ENCODE assay signal across 22 mouse cellular contexts in genomic region chr10:87432306-87432705, GRCm38 (mm10).
DNase-seq lines count a peak whose midpoint lies in the region; ATAC-seq lines count a peak whose summit lies in the region.
"Had no signal": no experiment of that assay in that cellular context is flagged by ENCODE, and none has a peak within 500 bp of the region (broad histone marks: within the 10 kb centered on the region; RNA-seq: fewer than 3 reads in every experiment).

No protein-coding gene starts in this region.

- no peak overlapping the region for H3K4me3 ChIP-seq in forebrain, embryonic 13.5 days
- H3K4me3 ChIP-seq in forebrain, embryonic 15.5 days = no peak overlapping the region
- H3K4me3 ChIP-seq: embryonic facial prominence, embryonic 10.5 days; embryonic facial prominence, embryonic 12.5 days had no signal

- no peaks in the 10 kb centered on the region for H3K9me3 ChIP-seq in forebrain, embryonic 13.5 days (replicated peaks)
- H3K9me3 ChIP-seq in forebrain, embryonic 15.5 days = no peaks in the 10 kb centered on the region
- H3K9me3 ChIP-seq: embryonic facial prominence, embryonic 10.5 days; embryonic facial prominence, embryonic 12.5 days had no signal

- H3K9ac ChIP-seq in forebrain, embryonic 13.5 days = no peak overlapping the region
- H3K9ac ChIP-seq in forebrain, embryonic 15.5 days (replicated peaks) = no peak overlapping the region
- H3K9ac ChIP-seq: embryonic facial prominence, embryonic 12.5 days had no signal

- H3K4me2 ChIP-seq in forebrain, embryonic 13.5 days = no peak overlapping the region
- no peak overlapping the region for H3K4me2 ChIP-seq in forebrain, embryonic 15.5 days (replicated peaks)
- H3K4me2 ChIP-seq: embryonic facial prominence, embryonic 12.5 days had no signal

- no peaks in the 10 kb centered on the region for H3K27me3 ChIP-seq in forebrain, embryonic 13.5 days
- H3K27me3 ChIP-seq in forebrain, embryonic 15.5 days = no peaks in the 10 kb centered on the region
- H3K27me3 ChIP-seq: CH12.LX; embryonic facial prominence, embryonic 12.5 days had no signal

- peaks cover 18% of the 10 kb centered on the region for H3K4me1 ChIP-seq in forebrain, embryonic 13.5 days
- H3K4me1 ChIP-seq in forebrain, embryonic 15.5 days = peaks cover 7% of the 10 kb centered on the region; the same call in 1 of the 2 replicates
- H3K4me1 ChIP-seq: embryonic facial prominence, embryonic 10.5 days; embryonic facial prominence, embryonic 12.5 days had no signal

- WGBS in forebrain, embryonic 13.5 days = 27% methylated on average over 4 of the region's 4 CpGs
- WGBS in forebrain, embryonic 15.5 days = 15% methylated on average over 4 of the region's 4 CpGs

- peak; percentile 69 for DNase-seq in Muller cell, postnatal 12 days (ENCODE audit: inconsistent ontology term)
- DNase-seq in retina, embryonic 14.5 days (ENCODE audit: low spot score) = peak; percentile 40
- no peak for DNase-seq in lung, postnatal 4 days
- no peak for DNase-seq in MN1 (ENCODE audit: low spot score)
- DNase-seq: adrenal gland, adult 2 months; adrenal gland, postnatal 10 days; adrenal gland, postnatal 25 days; B cell, adult 2 months; cerebellum, adult 11-12 months; cerebellum, adult 2 months; cerebellum, adult 9-10 months; cerebellum, postnatal 10 days; cerebellum, postnatal 25 days had no signal

- H3K36me3 ChIP-seq in forebrain, embryonic 13.5 days (ENCODE audit: poor library complexity, severe bottlenecking) = no peaks in the 10 kb centered on the region
- H3K36me3 ChIP-seq in forebrain, embryonic 15.5 days = no peaks in the 10 kb centered on the region
- H3K36me3 ChIP-seq: embryonic facial prominence, embryonic 10.5 days; embryonic facial prominence, embryonic 12.5 days; G1E had no signal

- ATAC-seq in forebrain, embryonic 13.5 days = peak; percentile 43; the same call in 1 of the 2 replicates
- no peak for ATAC-seq in forebrain, embryonic 15.5 days (replicated peaks)
- ATAC-seq: CD4-positive, CD25-positive, alpha-beta regulatory T cell, adult 4 months; forebrain, embryonic 16.5 days; Patski had no signal

- H3K27ac ChIP-seq in forebrain, embryonic 13.5 days = no peak overlapping the region
- H3K27ac ChIP-seq in forebrain, embryonic 15.5 days (replicated peaks) = no peak overlapping the region; the same call in 1 of the 2 replicates
- H3K27ac ChIP-seq: embryonic facial prominence, embryonic 10.5 days; embryonic facial prominence, embryonic 12.5 days had no signal

Comparison
In these comparisons a context has a peak if more than half of its experiments do, and no peak if none do; other contexts are left out.
1. DNase-seq: peak in Muller cell, postnatal 12 days (single experiment) and retina, embryonic 14.5 days (single experiment); none in lung, postnatal 4 days (0 of 2) and MN1 (single experiment).